Mouse (Mus musculus): ENCODE data around the gene Apbb2. TPM values are rescaled to one million over a fixed set of nuclear protein-coding genes. Genes with fewer than 3 reads are reported as not detected.

The Apbb2 gene
- total RNA-seq, 2 experiments from 2014 or later, result 60.1 to 70.5 TPM

- no peak for DNase-seq (ENCODE audit: extremely low spot score in 1 of 2, low spot score in 2 of 2)
- H3K27ac ChIP-seq, result no peak overlapping the region
- intact Hi-C loops (cut with DNase I), result no loop called here
- no peak for TF ChIP-seq CTCF (IDR thresholded peaks at IDR 0.05)
- no peak overlapping the region for H3K4me3 ChIP-seq
Measured at GRCm38 (mm10) chr5:66600415-66600814, 18.2 kb downstream of the Apbb2 start.

GRCm38 (mm10) chr5:66599888-66600287 lies 18.7 kb downstream of the Apbb2 start:
- intact Hi-C loops (cut with DNase I), result no loop called here
- TF ChIP-seq CTCF (IDR thresholded peaks at IDR 0.05), result no peak
- no peak overlapping the region for H3K4me3 ChIP-seq
- no peak for DNase-seq (ENCODE audit: extremely low spot score in 1 of 2, low spot score in 2 of 2)
- no peak overlapping the region for H3K27ac ChIP-seq

- no peak for DNase-seq (ENCODE audit: extremely low spot score in 1 of 2, low spot score in 2 of 2)
- H3K4me3 ChIP-seq, result no peak overlapping the region
- H3K27ac ChIP-seq, result no peak overlapping the region
- intact Hi-C loops (cut with DNase I), result no loop called here
- no peak for TF ChIP-seq CTCF (IDR thresholded peaks at IDR 0.05)
Measured at GRCm38 (mm10) chr5:66596296-66596695, 22.3 kb downstream of the Apbb2 start.

- H3K4me3 ChIP-seq, result no peak overlapping the region
- no peak for TF ChIP-seq CTCF (IDR thresholded peaks at IDR 0.05)
- DNase-seq (ENCODE audit: extremely low spot score in 1 of 2, low spot score in 2 of 2), result no peak
- intact Hi-C loops (cut with DNase I), result no loop called here
- H3K27ac ChIP-seq, result no peak overlapping the region
Measured at GRCm38 (mm10) chr5:66594881-66595280, 23.7 kb downstream of the Apbb2 start.

GRCm38 (mm10) chr5:66586236-66586745 lies 32.3 kb downstream of the Apbb2 start:
- Histone ChIP-seq H3K27ac (no peak overlapping the region), H3K4me3 (no peak overlapping the region)
- intact Hi-C loops (cut with DNase I), result no loop called here
- TF ChIP-seq CTCF (IDR thresholded peaks at IDR 0.05), result no peak
- DNase-seq (ENCODE audit: extremely low spot score in 1 of 2, low spot score in 2 of 2), result no peak

GRCm38 (mm10) chr5:66583019-66583406 lies 35.6 kb downstream of the Apbb2 start:
- no peak for DNase-seq (ENCODE audit: extremely low spot score in 1 of 2, low spot score in 2 of 2)
- Histone ChIP-seq H3K4me3 (no peak overlapping the region), H3K27ac (no peak overlapping the region)
- intact Hi-C loops (cut with DNase I), result no loop called here
- no peak for TF ChIP-seq CTCF (IDR thresholded peaks at IDR 0.05)

GRCm38 (mm10) chr5:66582281-66583018 lies 36.1 kb downstream of the Apbb2 start:
- Histone ChIP-seq H3K4me3 (no peak overlapping the region), H3K27ac (no peak overlapping the region)
- no peak for DNase-seq (ENCODE audit: extremely low spot score in 1 of 2, low spot score in 2 of 2)
- intact Hi-C loops (cut with DNase I), result no loop called here
- no peak for TF ChIP-seq CTCF (IDR thresholded peaks at IDR 0.05)

- DNase-seq (ENCODE audit: extremely low spot score in 1 of 2, low spot score in 2 of 2), result no peak
- intact Hi-C loops (cut with DNase I), result loop anchor here (5.0 kb wide), 1 partner anchor 98 kb away; the partner anchor contains the start of gene Uchl1
- no peak for TF ChIP-seq CTCF (IDR thresholded peaks at IDR 0.05)
Measured at GRCm38 (mm10) chr5:66579066-66579465, 39.5 kb downstream of the Apbb2 start.

GRCm38 (mm10) chr5:66576299-66576698 lies 42.3 kb downstream of the Apbb2 start:
- Histone ChIP-seq H3K27ac (no peak overlapping the region), H3K4me3 (no peak overlapping the region)
- DNase-seq (ENCODE audit: extremely low spot score in 1 of 2, low spot score in 2 of 2), result peak in 1 of 2 experiments; percentile 46
- intact Hi-C loops (cut with DNase I), result loop anchor here (5.0 kb wide), 1 partner anchor 101 kb away; the partner anchor contains the start of gene Uchl1
- TF ChIP-seq CTCF (IDR thresholded peaks at IDR 0.05), result no peak

More at GRCm38 (mm10) chr5:66579066-66579465, 39.5 kb downstream of the Apbb2 start:
- Histone ChIP-seq H3K27ac (no peak overlapping the region), H3K4me3 (no peak overlapping the region)

GRCm38 (mm10) chr5:66575148-66575547 lies 43.4 kb downstream of the Apbb2 start:
- no peak for DNase-seq (ENCODE audit: extremely low spot score in 1 of 2, low spot score in 2 of 2)

GRCm38 (mm10) chr5:66573266-66573665 lies 45.3 kb downstream of the Apbb2 start:
- H3K27ac ChIP-seq, result no peak overlapping the region
- intact Hi-C loops (cut with DNase I), result no loop called here
- TF ChIP-seq CTCF (IDR thresholded peaks at IDR 0.05), result no peak

More at GRCm38 (mm10) chr5:66575148-66575547, 43.4 kb downstream of the Apbb2 start:
- intact Hi-C loops (cut with DNase I), result loop anchor here (5.0 kb wide), 1 partner anchor 102 kb away; the partner anchor contains the start of gene Uchl1
- no peak; the same call in 1 of the 2 replicates for TF ChIP-seq CTCF (IDR thresholded peaks at IDR 0.05)
- H3K4me3 ChIP-seq, result no peak overlapping the region
- H3K27ac ChIP-seq, result no peak overlapping the region

GRCm38 (mm10) chr5:66572086-66572855 lies 46.3 kb downstream of the Apbb2 start:
- H3K27ac ChIP-seq, result no peak overlapping the region
- DNase-seq (ENCODE audit: extremely low spot score in 1 of 2, low spot score in 2 of 2), result no peak
- intact Hi-C loops (cut with DNase I), result no loop called here
- no peak overlapping the region for H3K4me3 ChIP-seq
- no peak for TF ChIP-seq CTCF (IDR thresholded peaks at IDR 0.05)

More at GRCm38 (mm10) chr5:66573266-66573665, 45.3 kb downstream of the Apbb2 start:
- no peak overlapping the region for H3K4me3 ChIP-seq
- no peak for DNase-seq (ENCODE audit: extremely low spot score in 1 of 2, low spot score in 2 of 2)
